Mouse (Mus musculus) MEL (cell line): Measurements from ENCODE around the gene Itgb2l. TPM values are rescaled to one million over a fixed set of nuclear protein-coding genes. Genes with fewer than 3 reads are reported as not detected.

Experiments used
- DNase-seq: peaks from one replicate; pipeline ENCODE4 v3.0.0; 2011; ENCODE audit warnings: low read depth, low spot score
- H3K27ac ChIP-seq: 2 replicates; pipeline ENCODE4 v1.5.1; 2012; ENCODE audit warnings: low read depth, mild to moderate bottlenecking, control low read depth, low read length, moderate library complexity; ENCODE audit not compliant: control insufficient read depth
- H3K27me3 ChIP-seq, 2 experiments: fragments of 150-350 bp in 1 of 2; sonication (generic) in 1 of 2; 2 replicates each; pipeline ENCODE4 v1.6.1; 2012; ENCODE audit warnings: low read length in 2 of 2, mild to moderate bottlenecking in 2 of 2, improper control_type of control experiment in 1 of 2, moderate library complexity in 1 of 2; ENCODE audit not compliant: insufficient read depth in 2 of 2, control insufficient read depth in 1 of 2
- H3K36me3 ChIP-seq, 2 experiments: 2 replicates each; pipeline ENCODE4 v1.6.1; 2012 to 2014; ENCODE audit warnings: low read length in 2 of 2, improper control_type of control experiment in 1 of 2, inconsistent platforms in 1 of 2, mild to moderate bottlenecking in 1 of 2; ENCODE audit not compliant: insufficient read depth in 2 of 2, control insufficient read depth in 1 of 2
- H3K4me1 ChIP-seq, 2 experiments: fragments of 150-350 bp in 1 of 2; sonication (generic) in 1 of 2; 2 replicates each; pipeline ENCODE4 v1.6.1; 2012; ENCODE audit warnings: low read length in 2 of 2, improper control_type of control experiment in 1 of 2, mild to moderate bottlenecking in 1 of 2; ENCODE audit not compliant: insufficient read depth in 2 of 2, control insufficient read depth in 1 of 2
- H3K4me3 ChIP-seq, 2 experiments: fragments of 150-350 bp in 1 of 2; sonication (generic) in 1 of 2; 2 replicates each; pipeline ENCODE4 v1.5.1; 2012; ENCODE audit warnings: low read depth in 2 of 2, low read length in 2 of 2, mild to moderate bottlenecking in 2 of 2, moderate library complexity in 2 of 2, control low read depth in 1 of 2, improper control_type of control experiment in 1 of 2; ENCODE audit not compliant: control insufficient read depth in 1 of 2, insufficient read depth in 1 of 2
- H3K79me2 ChIP-seq: 2 replicates; pipeline ENCODE4 v1.6.1; 2012; ENCODE audit warnings: mild to moderate bottlenecking, low read length, moderate library complexity; ENCODE audit not compliant: control insufficient read depth, poor library complexity, insufficient read depth
- H3K9ac ChIP-seq: 2 replicates; pipeline ENCODE4 v1.6.1; 2012; ENCODE audit warnings: low read depth, mild to moderate bottlenecking, control low read depth, low read length, moderate library complexity; ENCODE audit not compliant: control insufficient read depth, poor library complexity, severe bottlenecking
- H3K9me3 ChIP-seq: fragments of 150-350 bp; sonication (generic); replicated peaks from 2 replicates; pipeline ENCODE4 v1.6.1; 2012; ENCODE audit warnings: mild to moderate bottlenecking, low read length, improper control_type of control experiment, moderate library complexity; ENCODE audit not compliant: insufficient read depth
- BHLHE40 ChIP-seq: IDR thresholded peaks from 2 replicates; pipeline ENCODE4 v1.6.1; 2012; ENCODE audit warnings: low read depth, mild to moderate bottlenecking, inconsistent platforms, low read length, improper control_type of control experiment, borderline replicate concordance
- CHD1 ChIP-seq: IDR thresholded peaks from 2 replicates; pipeline ENCODE4 v1.6.1; 2012; ENCODE audit warnings: low read depth, mild to moderate bottlenecking, inconsistent platforms, low read length, improper control_type of control experiment
- CHD2 ChIP-seq: IDR thresholded peaks from 2 replicates; pipeline ENCODE4 v1.6.1; 2011; ENCODE audit warnings: low read length, improper control_type of control experiment
- E2F4 ChIP-seq: IDR thresholded peaks from 2 replicates; pipeline ENCODE4 v1.6.1; 2011; ENCODE audit warnings: low read depth, low read length, improper control_type of control experiment, borderline replicate concordance
- ELF1 ChIP-seq: IDR thresholded peaks from 2 replicates; pipeline ENCODE4 v1.6.1; 2014; ENCODE audit warnings: low read depth, mild to moderate bottlenecking, inconsistent platforms, low read length, improper control_type of control experiment, moderate library complexity
- EP300 ChIP-seq, 2 experiments: IDR thresholded peaks; 2 replicates each; pipeline ENCODE4 v1.6.1; 2011; ENCODE audit warnings: improper control_type of control experiment in 2 of 2, low read length in 2 of 2, low read depth in 1 of 2, mild to moderate bottlenecking in 1 of 2
- GATA1 ChIP-seq: IDR thresholded peaks from 2 replicates; pipeline ENCODE4 v1.6.1; 2011; ENCODE audit warnings: low read depth, low read length, improper control_type of control experiment
- MAFK ChIP-seq: IDR thresholded peaks from 2 replicates; pipeline ENCODE4 v1.6.1; 2011; ENCODE audit warnings: low read depth, mild to moderate bottlenecking, low read length, improper control_type of control experiment, borderline replicate concordance
- MAZ ChIP-seq: IDR thresholded peaks from 2 replicates; pipeline ENCODE4 v1.6.1; 2012; ENCODE audit warnings: low read depth, mild to moderate bottlenecking, inconsistent platforms, low read length, improper control_type of control experiment
- MEF2A ChIP-seq: IDR thresholded peaks from 2 replicates; pipeline ENCODE4 v1.6.1; 2014; ENCODE audit warnings: low read depth, mild to moderate bottlenecking, inconsistent platforms, low read length, improper control_type of control experiment; ENCODE audit not compliant: poor library complexity, insufficient replicate concordance, severe bottlenecking; ENCODE audit errors: extremely low read depth
- MXI1 ChIP-seq: IDR thresholded peaks from 2 replicates; pipeline ENCODE4 v1.6.1; 2011; ENCODE audit warnings: mild to moderate bottlenecking, low read depth, low read length, improper control_type of control experiment
- MYB ChIP-seq: IDR thresholded peaks from 2 replicates; pipeline ENCODE4 v1.6.1; 2011; ENCODE audit warnings: mild to moderate bottlenecking, low read depth, low read length, improper control_type of control experiment
- MYC ChIP-seq: IDR thresholded peaks from 2 replicates; pipeline ENCODE4 v1.6.1; 2011; ENCODE audit warnings: low read depth, mild to moderate bottlenecking, low read length, improper control_type of control experiment, moderate library complexity
- NELFE ChIP-seq: IDR thresholded peaks from 2 replicates; pipeline ENCODE4 v1.6.1; 2011; ENCODE audit warnings: low read depth, low read length, improper control_type of control experiment
- POLR2A ChIP-seq, 2 experiments: IDR thresholded peaks; 2 replicates each; pipeline ENCODE4 v1.6.1; 2011 to 2012; ENCODE audit warnings: low read length in 2 of 2, mild to moderate bottlenecking in 2 of 2, control low read depth in 1 of 2, improper control_type of control experiment in 1 of 2, low read depth in 1 of 2, moderate library complexity in 1 of 2; ENCODE audit not compliant: control insufficient read depth in 1 of 2, insufficient read depth in 1 of 2, poor library complexity in 1 of 2
- POLR2AphosphoS2 ChIP-seq: IDR thresholded peaks from 2 replicates; pipeline ENCODE4 v1.6.1; 2011; ENCODE audit warnings: low read length, improper control_type of control experiment
- RCOR1 ChIP-seq: IDR thresholded peaks from 2 replicates; pipeline ENCODE4 v1.6.1; 2012; ENCODE audit warnings: low read depth, mild to moderate bottlenecking, inconsistent platforms, low read length, improper control_type of control experiment
- SIN3A ChIP-seq: IDR thresholded peaks from 2 replicates; pipeline ENCODE4 v1.6.1; 2012; ENCODE audit warnings: low read length, improper control_type of control experiment, inconsistent platforms
- TAL1 ChIP-seq: IDR thresholded peaks from 2 replicates; pipeline ENCODE4 v1.6.1; 2012; ENCODE audit warnings: mild to moderate bottlenecking, inconsistent platforms, low read length, moderate library complexity, mixed read lengths
- TCF12 ChIP-seq: IDR thresholded peaks from 2 replicates; pipeline ENCODE4 v1.6.1; 2014; ENCODE audit warnings: low read depth, mild to moderate bottlenecking, inconsistent platforms, low read length, improper control_type of control experiment, moderate library complexity
- USF1 ChIP-seq: IDR thresholded peaks from 2 replicates; pipeline ENCODE4 v1.6.1; 2014; ENCODE audit warnings: low read depth, mild to moderate bottlenecking, inconsistent platforms, low read length, improper control_type of control experiment, moderate library complexity
- USF2 ChIP-seq, 2 experiments: IDR thresholded peaks; 2 replicates each; pipeline ENCODE4 v1.6.1; 2011 to 2012; ENCODE audit warnings: improper control_type of control experiment in 2 of 2, low read length in 2 of 2, borderline replicate concordance in 1 of 2, inconsistent platforms in 1 of 2, low read depth in 1 of 2, mild to moderate bottlenecking in 1 of 2; ENCODE audit not compliant: insufficient read depth in 1 of 2
- ZC3H11A ChIP-seq: IDR thresholded peaks from 2 replicates; pipeline ENCODE4 v1.6.1; 2012; ENCODE audit warnings: low read depth, mild to moderate bottlenecking, inconsistent platforms, low read length, improper control_type of control experiment
- ZKSCAN1 ChIP-seq: IDR thresholded peaks from 2 replicates; pipeline ENCODE4 v1.6.1; 2012; ENCODE audit warnings: low read depth, mild to moderate bottlenecking, inconsistent platforms, low read length, improper control_type of control experiment, moderate library complexity
- ZMIZ1 ChIP-seq: IDR thresholded peaks from 2 replicates; pipeline ENCODE4 v1.6.1; 2012; ENCODE audit warnings: low read depth, mild to moderate bottlenecking, inconsistent platforms, low read length, improper control_type of control experiment, moderate library complexity
- ZNF384 ChIP-seq: IDR thresholded peaks from 2 replicates; pipeline ENCODE4 v1.6.1; 2012; ENCODE audit warnings: low read depth, mild to moderate bottlenecking, inconsistent platforms, low read length, improper control_type of control experiment
- polyA plus RNA-seq, 2 experiments: library from polyadenylated mRNA; stranded (reverse) in 1 of 2; unstranded in 1 of 2; fragments of >175 nt in 1 of 2; fragments of >200 nt in 1 of 2; gene quantifications; 2 replicates each; pipeline versions ENCODE4 v1.2.1 to v1.2.4; 2012; ENCODE audit warnings: low replicate concordance in 2 of 2, low read depth in 1 of 2; ENCODE audit not compliant: insufficient read length in 2 of 2, insufficient read depth in 1 of 2, missing spikeins in 1 of 2
- total RNA-seq: library from RNA; depleted of rRNA; stranded (reverse); fragments of 300-350 nt; gene quantifications from 2 replicates; pipeline ENCODE4 v1.2.3, GENCODE M21; 2012

Gene Itgb2l
- total and polyA plus RNA-seq, 3 experiments: not detected

GRCm38 (mm10) chr16:96378111-96378510 is 65.3 kb downstream of the Itgb2l start:
- no peak for DNase-seq
- Histone ChIP-seq H3K79me2 (no peaks in the 10 kb centered on the region), H3K27me3 (no peaks in the 10 kb centered on the region), H3K36me3 (no peaks in the 10 kb centered on the region), H3K4me1 (no peaks in the 10 kb centered on the region), H3K27ac (no peak overlapping the region), H3K4me3 (no peak overlapping the region), H3K9me3 (no peaks in the 10 kb centered on the region), H3K9ac (no peak overlapping the region)
- TF ChIP-seq POLR2AphosphoS2 (no peak), POLR2A (IDR thresholded peaks at IDR 0.05; ENCODE audit: control insufficient read depth in 1 of 2, insufficient read depth in 1 of 2, low read depth in 1 of 2, low read length in 2 of 2, poor library complexity in 1 of 2) (no peak), ELF1 (no peak), MEF2A (no peak), MAFK (no peak), RCOR1 (no peak)

DNA sequence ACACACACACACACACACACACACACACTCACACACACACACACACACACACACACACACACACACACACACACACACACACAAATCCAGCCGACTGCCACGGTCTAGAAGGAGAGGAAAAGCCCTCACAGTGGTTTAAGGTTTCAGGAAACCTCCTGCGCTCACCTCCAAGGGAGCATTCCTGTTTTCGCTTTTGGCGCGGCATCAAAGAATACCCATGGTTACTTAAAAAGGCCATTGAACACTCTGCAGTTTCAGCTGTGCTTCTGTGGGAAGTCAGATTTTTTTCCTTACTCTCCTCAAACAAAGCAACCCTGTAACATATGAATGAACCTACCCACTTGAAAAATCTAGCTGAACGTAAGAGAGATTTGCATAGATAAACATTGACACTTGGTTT is 67.1 kb downstream of the Itgb2l start:
- no peaks in the 10 kb centered on the region for H3K9me3 ChIP-seq
- H3K9ac ChIP-seq: no peak overlapping the region
- H3K4me1 ChIP-seq: no peaks in the 10 kb centered on the region
- no peak overlapping the region for H3K27ac ChIP-seq
- DNase-seq: no peak
- no peak for TF ChIP-seq EP300 (IDR thresholded peaks at IDR 0.05; ENCODE audit: low read depth in 1 of 2, low read length in 2 of 2)
- no peak for TF ChIP-seq GATA1
- no peak for TF ChIP-seq MYB
- no peak for TF ChIP-seq ELF1
- no peak for TF ChIP-seq USF2 (IDR thresholded peaks at IDR 0.05; ENCODE audit: borderline replicate concordance in 1 of 2, insufficient read depth in 1 of 2, low read depth in 1 of 2, low read length in 2 of 2)
- TF ChIP-seq ZKSCAN1: no peak
- no peak for TF ChIP-seq BHLHE40
- no peak for TF ChIP-seq E2F4
- H3K4me3 ChIP-seq: no peak overlapping the region
- H3K36me3 ChIP-seq: no peaks in the 10 kb centered on the region
- no peaks in the 10 kb centered on the region for H3K79me2 ChIP-seq
- H3K27me3 ChIP-seq: no peaks in the 10 kb centered on the region

- Histone ChIP-seq H3K27me3 (no peaks in the 10 kb centered on the region), H3K9me3 (no peaks in the 10 kb centered on the region), H3K9ac (no peak overlapping the region), H3K36me3 (no peaks in the 10 kb centered on the region), H3K27ac (no peak overlapping the region), H3K4me3 (no peak overlapping the region), H3K4me1 (no peaks in the 10 kb centered on the region), H3K79me2 (no peaks in the 10 kb centered on the region)
- DNase-seq: no peak
- TF ChIP-seq TAL1 (no peak), NELFE (no peak), USF1 (no peak), MYC (no peak), MAZ (no peak), POLR2AphosphoS2 (no peak), ZC3H11A (no peak), MYB (no peak), SIN3A (no peak), ZKSCAN1 (no peak), ZNF384 (no peak), CHD1 (no peak), CHD2 (no peak), RCOR1 (no peak), MXI1 (no peak), ZMIZ1 (no peak), TCF12 (no peak), E2F4 (no peak), EP300 (IDR thresholded peaks at IDR 0.05; ENCODE audit: low read depth in 1 of 2, low read length in 2 of 2) (no peak)
Observed at GRCm38 (mm10) chr16:96375538-96375937, 67.9 kb downstream of the Itgb2l start.
